Mouse (Mus musculus) brain, adult 10 weeks (tissue): ENCODE measurements around the gene Rrp1. TPM values are rescaled to one million over a fixed set of nuclear protein-coding genes. Genes with fewer than 3 reads are reported as not detected.

Experiments used
- polyA plus RNA-seq: library from polyadenylated mRNA; stranded (reverse); fragments of 350-450 nt; fragmentation: Illumina TruSeq; extraction: RNeasy Lipid Tissue Mini Kit (QIAGEN cat#74804); gene quantifications from one replicate; pipeline ENCODE4 v1.2.3, GENCODE M21; 2015; ENCODE audit warnings: low read depth, low replicate concordance

Gene Rrp1
- 334 TPM for polyA plus RNA-seq

DNA sequence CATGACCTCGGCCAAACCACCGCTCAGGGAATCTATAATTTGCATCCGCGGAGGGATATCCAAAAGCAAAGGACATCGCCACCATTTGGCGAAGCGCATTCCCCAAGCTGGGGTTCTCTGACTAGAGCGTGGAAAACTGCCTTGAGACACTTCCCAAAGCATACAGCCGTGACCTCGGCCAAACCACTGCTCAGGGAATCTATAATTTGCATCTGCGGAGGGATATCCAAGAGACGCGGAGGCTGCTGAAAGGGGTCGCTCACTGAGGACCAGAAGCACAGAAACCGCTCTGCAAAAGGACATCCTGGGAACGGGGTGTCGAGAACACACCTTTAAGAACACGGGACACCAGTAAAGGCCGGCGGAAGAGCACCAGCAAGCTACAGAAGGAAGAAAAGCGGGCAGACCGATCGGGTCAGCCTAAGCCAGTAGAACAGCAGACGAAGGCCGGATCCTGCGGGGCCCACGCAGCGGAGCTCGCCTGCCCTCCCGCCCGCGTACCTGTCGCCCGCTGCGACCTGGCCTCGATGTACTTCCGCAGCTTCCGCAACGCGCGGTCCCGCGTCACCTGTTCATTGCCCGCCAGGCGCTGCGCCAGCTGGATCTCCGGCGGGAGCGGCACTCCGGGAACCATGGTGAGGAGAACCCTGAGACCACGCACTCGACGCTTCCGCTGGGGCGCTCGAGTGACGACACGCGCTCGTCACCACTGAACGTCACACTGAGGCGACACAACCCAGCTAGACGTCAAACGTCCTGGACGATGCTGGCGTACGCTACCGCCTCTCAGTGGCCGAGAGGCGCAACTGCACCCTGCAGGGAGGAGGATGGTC lies at the start of gene Rrp1:
Gene Rrp1 (minus strand): TSS at position 725 of the 833 bp plus-strand sequence.

DNA sequence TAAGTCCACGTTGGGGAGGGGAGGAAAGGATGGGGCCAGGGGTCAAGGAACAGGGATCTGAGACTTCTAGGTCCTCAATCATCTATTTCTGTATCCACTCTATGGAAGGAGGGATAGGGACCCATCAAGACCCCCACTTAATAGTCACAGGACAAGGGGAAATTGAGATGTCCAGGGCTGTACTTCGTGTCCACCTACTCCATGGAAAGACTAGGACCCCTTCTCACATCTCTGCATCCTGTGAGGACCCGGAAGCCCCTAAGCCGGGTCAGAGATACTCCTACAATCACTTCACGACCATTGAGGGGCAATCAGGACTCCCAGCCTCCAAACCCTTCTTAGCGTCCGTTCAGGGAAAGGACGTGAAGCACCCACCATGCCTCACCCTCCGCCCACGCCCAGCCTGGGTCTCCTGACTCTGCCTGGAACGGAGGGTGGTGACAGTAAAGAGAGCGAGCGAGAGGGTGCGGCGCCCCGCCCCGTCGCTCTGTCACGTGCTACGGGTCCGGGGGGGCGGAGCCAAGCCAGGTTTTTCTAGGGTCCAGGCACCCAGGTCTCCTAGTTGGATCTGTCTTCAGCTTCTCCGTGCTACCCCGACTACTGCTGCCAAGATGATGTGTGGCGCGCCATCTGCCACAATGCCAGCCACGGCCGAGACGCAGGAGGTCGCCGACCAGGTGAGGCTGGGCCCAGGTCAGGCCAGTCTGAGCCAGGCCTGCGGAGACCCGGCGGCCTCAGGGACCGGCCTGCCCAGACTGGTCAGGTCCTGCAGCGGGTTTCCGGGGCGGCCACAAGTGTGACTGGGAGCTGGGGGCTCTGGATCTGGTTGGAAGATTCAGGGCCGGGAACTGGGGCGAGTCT lies 12.6 kb upstream of the Rrp1 start, which contains the start of gene Cstb:
Gene Cstb (plus strand): TSS at position 489 of the 861 bp plus-strand sequence.

DNA sequence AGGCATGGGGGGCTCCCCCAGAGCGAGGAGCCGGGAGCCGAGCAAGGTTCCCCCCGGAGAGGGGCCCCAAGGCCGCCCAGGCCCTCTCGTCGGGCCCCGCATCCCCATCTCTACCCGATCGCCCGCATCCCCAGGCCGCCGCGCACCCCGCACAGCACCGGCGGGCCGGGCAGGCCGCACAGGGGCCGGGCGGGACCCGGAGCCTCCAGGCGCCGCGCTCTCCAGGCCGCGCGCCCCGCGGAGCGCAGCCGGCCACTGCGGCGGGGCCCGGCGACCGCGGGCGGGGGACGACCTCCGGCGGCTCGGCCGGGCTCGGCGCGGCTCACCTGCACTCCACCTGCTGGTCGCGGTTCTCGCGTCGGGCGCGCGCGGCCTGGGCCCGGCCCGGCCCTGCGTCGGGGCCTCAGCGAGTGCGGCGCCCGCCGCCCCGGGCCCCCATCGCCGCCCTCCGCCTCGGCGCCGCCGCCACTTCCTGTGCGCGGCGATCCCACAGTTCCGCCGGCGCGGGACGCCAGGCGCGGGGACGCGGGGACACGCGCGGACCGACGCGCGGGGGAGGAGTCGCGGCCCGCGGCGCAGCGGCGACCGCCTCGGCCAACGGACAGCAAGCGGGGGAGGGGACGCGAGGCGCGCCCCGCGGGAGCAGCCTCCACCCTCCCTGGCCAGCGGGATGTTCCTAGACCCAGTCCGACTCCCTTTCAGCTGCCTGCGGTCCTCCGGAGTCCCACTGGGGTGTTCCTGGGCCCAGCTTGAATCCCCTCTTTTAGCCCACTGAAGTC lies 60.8 kb downstream of the Rrp1 start, which contains the start of gene Agpat3:
Gene Agpat3 (minus strand): TSS at position 603 of the 779 bp plus-strand sequence.

Other genes starting within 250 kb of the Rrp1 start
- 133 TPM for gene D10Jhu81e, start 243.3 kb downstream of the Rrp1 start, polyA plus RNA-seq
- 15.9 TPM for gene Pwp2, start 227.9 kb downstream of the Rrp1 start, polyA plus RNA-seq
- 56.0 TPM for gene Trappc10, start 168.4 kb downstream of the Rrp1 start, polyA plus RNA-seq
- 156 TPM for gene Agpat3, start 60.6 kb downstream of the Rrp1 start, polyA plus RNA-seq
- 107 TPM for gene Cstb, start 12.6 kb upstream of the Rrp1 start, polyA plus RNA-seq
- 74.2 TPM for gene Pdxk, start 51.9 kb upstream of the Rrp1 start, polyA plus RNA-seq
- not detected for gene Olfr1358, start 104.4 kb upstream of the Rrp1 start, polyA plus RNA-seq
- gene Ilvbl, start 161.3 kb upstream of the Rrp1 start, polyA plus RNA-seq = 36.5 TPM
- 6.5 TPM for gene Syde1, start 178.9 kb upstream of the Rrp1 start, polyA plus RNA-seq
- gene Olfr1357, start 205.0 kb upstream of the Rrp1 start, polyA plus RNA-seq = not detected